Mouse (Mus musculus) heart, adult 2 months (tissue): ENCODE results near the gene Mlip. TPM values are rescaled to one million over a fixed set of nuclear protein-coding genes. Genes with fewer than 3 reads are reported as not detected.
A peak's percentile ranks its signal among the peaks of the same experiment; 100 is the strongest.

Experiments used
- DNase-seq, 2 experiments: peaks; one replicate each; pipeline ENCODE4 v3.0.0; 2021
- H3K27ac ChIP-seq: fragments of 200-600 bp; 2 replicates; pipeline ENCODE4 v1.8.1; 2022
- H3K27me3 ChIP-seq: fragments of 200-500 bp; 2 replicates; pipeline ENCODE4 v1.6.1; 2012; ENCODE audit warnings: mild to moderate bottlenecking, low read length, inconsistent platforms, mixed read lengths; ENCODE audit not compliant: control insufficient read depth, insufficient read depth
- H3K36me3 ChIP-seq: fragments of 200-500 bp; 2 replicates; pipeline ENCODE4 v1.6.1; 2012; ENCODE audit warnings: low read length, inconsistent platforms; ENCODE audit not compliant: control insufficient read depth, insufficient read depth
- H3K4me1 ChIP-seq: fragments of 200-500 bp; 2 replicates; pipeline ENCODE4 v1.6.1; 2011; ENCODE audit warnings: low read length; ENCODE audit not compliant: control insufficient read depth, insufficient read depth
- H3K4me3 ChIP-seq: fragments of 200-600 bp; 2 replicates; pipeline ENCODE4 v1.8.1; 2022
- H3K79me2 ChIP-seq: fragments of 200-500 bp; replicated peaks from 2 replicates; pipeline ENCODE4 v1.6.1; 2012; ENCODE audit warnings: mild to moderate bottlenecking, inconsistent platforms, low read length, moderate library complexity, mixed read lengths; ENCODE audit not compliant: control insufficient read depth, insufficient read depth
- H3K9ac ChIP-seq: fragments of 200-500 bp; 2 replicates; pipeline ENCODE4 v1.6.1; 2012; ENCODE audit warnings: low read depth, mild to moderate bottlenecking, control low read depth, inconsistent platforms, low read length, mixed read lengths
- CTCF ChIP-seq: fragments of 200-600 bp; IDR thresholded peaks from 2 replicates; pipeline ENCODE4 v1.8.1; 2022; ENCODE audit warnings: antibody characterized with exemption, mild to moderate bottlenecking, moderate library complexity
- EP300 ChIP-seq: fragments of 200-500 bp; IDR thresholded peaks from 2 replicates; pipeline ENCODE4 v1.6.1; 2011; ENCODE audit warnings: low read depth, low read length, control low read depth; ENCODE audit not compliant: insufficient read depth
- POLR2A ChIP-seq: fragments of 200-500 bp; IDR thresholded peaks from 2 replicates; pipeline ENCODE4 v1.6.1; 2011; ENCODE audit warnings: mild to moderate bottlenecking, low read depth, low read length, control low read depth; ENCODE audit not compliant: insufficient read depth
- WGBS: fragments of 180-500 bp; shearing (Covaris S2); methylation state at CpG from one replicate; pipeline ENCODE4 v1.1.7; 2018; 5-methylcytosine and 5-hydroxymethylcytosine counted together
- intact Hi-C: fragments of 180-260 bp; cut with DNase I; formaldehyde crosslinking; loops from one replicate; pipeline ENCODE4 v1.15.1; 2025
- long read RNA-seq: library from polyadenylated mRNA; stranded (forward); transcript quantifications from one replicate; pipeline ENCODE4 v2.0.0, GENCODE M21; 2021
- polyA plus RNA-seq: library from polyadenylated mRNA; depleted of rRNA; stranded (reverse); fragments of >200 nt; gene quantifications from 2 replicates; pipeline ENCODE4 v1.2.3, GENCODE M21; 2012; rRNA removed
- total RNA-seq, 2 experiments: library from RNA; stranded (reverse); gene quantifications; 2 replicates each; pipeline ENCODE4 v1.2.3; 2021

Gene Mlip
- total RNA-seq (100 to 1,000 TPM; 128 to 148 TPM), polyA plus RNA-seq (110 and 153 TPM in 2 replicates)
- long read RNA-seq, transcript Mlip-212 (6 exons, 1,019 nt): major isoform, 7 of 70 reads
- long read RNA-seq, transcript Mlip-214 (7 exons, 1,295 nt): major isoform, 7 of 70 reads
- long read RNA-seq, partial matches to known transcripts: 7 of 70 reads
- long read RNA-seq, other reads (novel, unspliced or antisense): 49 of 70 reads

GRCm38 (mm10) chr9:77352432-77353175 is at the start of gene Mlip:
Gene Mlip, minus strand, starts transcription at chr9:77352969.
- H3K27ac ChIP-seq: peak within 1 kb of the TSS; percentile 51
- DNase-seq: peak in 1 of 2 experiments; percentile 40
- H3K27me3 ChIP-seq: no peaks in the 10 kb centered on the region
- 35% methylated on average over 14 of the region's 14 CpGs for WGBS
- H3K4me3 ChIP-seq: peak within 1 kb of the TSS; percentile 23; the same call in 1 of the 2 replicates
- intact Hi-C loops: no loop called here
- 0 out of 2 replicates have a peak, but pooled peaks have one; percentile 55 for TF ChIP-seq EP300
- no peak for TF ChIP-seq CTCF
- TF ChIP-seq POLR2A: no peak
- no peaks in the 10 kb centered on the region for H3K79me2 ChIP-seq
- H3K36me3 ChIP-seq: no peaks in the 10 kb centered on the region
- H3K4me1 ChIP-seq: peaks cover 2% of the 10 kb centered on the region
- no peak within 1 kb of the TSS for H3K9ac ChIP-seq

- TF ChIP-seq CTCF (no peak), POLR2A (no peak), EP300 (no peak)
- Histone ChIP-seq H3K9ac (no peak overlapping the region), H3K4me1 (no peaks in the 10 kb centered on the region), H3K27ac (no peak overlapping the region), H3K79me2 (no peaks in the 10 kb centered on the region), H3K4me3 (no peak overlapping the region), H3K36me3 (no peaks in the 10 kb centered on the region), H3K27me3 (no peaks in the 10 kb centered on the region)
- WGBS: 90% methylated on average over 5 of the region's 5 CpGs
- no peak for DNase-seq
- intact Hi-C loops: no loop called here
Measured at GRCm38 (mm10) chr9:77399801-77400200, 47.0 kb upstream of the Mlip start.

- intact Hi-C loops: no loop called here
- no peak overlapping the region for H3K9ac ChIP-seq
- no peak for TF ChIP-seq CTCF
- no peak for TF ChIP-seq EP300
- TF ChIP-seq POLR2A: no peak
Measured at GRCm38 (mm10) chr9:77398856-77399631, 46.3 kb upstream of the Mlip start.

GRCm38 (mm10) chr9:77397027-77397426 is 44.3 kb upstream of the Mlip start:
- no peaks in the 10 kb centered on the region for H3K36me3 ChIP-seq
- H3K27ac ChIP-seq: no peak overlapping the region
- TF ChIP-seq POLR2A: no peak
- no peak for TF ChIP-seq EP300
- no peak for TF ChIP-seq CTCF
- no peaks in the 10 kb centered on the region for H3K79me2 ChIP-seq
- 70% methylated on average over 4 of the region's 4 CpGs for WGBS
- H3K9ac ChIP-seq: no peak overlapping the region
- intact Hi-C loops: no loop called here
- no peak overlapping the region for H3K4me3 ChIP-seq
- H3K27me3 ChIP-seq: no peaks in the 10 kb centered on the region
- DNase-seq: no peak
- H3K4me1 ChIP-seq: no peaks in the 10 kb centered on the region

More at GRCm38 (mm10) chr9:77398856-77399631, 46.3 kb upstream of the Mlip start:
- DNase-seq: no peak
- H3K36me3 ChIP-seq: no peaks in the 10 kb centered on the region
- WGBS: 72% methylated on average over 13 of the region's 13 CpGs
- no peaks in the 10 kb centered on the region for H3K79me2 ChIP-seq
- H3K4me3 ChIP-seq: no peak overlapping the region
- no peak overlapping the region for H3K27ac ChIP-seq
- no peaks in the 10 kb centered on the region for H3K4me1 ChIP-seq
- no peaks in the 10 kb centered on the region for H3K27me3 ChIP-seq

- Histone ChIP-seq H3K9ac (no peak overlapping the region), H3K4me1 (no peaks in the 10 kb centered on the region), H3K79me2 (no peaks in the 10 kb centered on the region), H3K36me3 (no peaks in the 10 kb centered on the region), H3K27ac (no peak overlapping the region), H3K4me3 (no peak overlapping the region), H3K27me3 (no peaks in the 10 kb centered on the region)
- intact Hi-C loops: no loop called here
- no peak for TF ChIP-seq CTCF
- 90% methylated on average over 10 of the region's 10 CpGs for WGBS
- DNase-seq: no peak
Measured at GRCm38 (mm10) chr9:77391248-77391647, 38.5 kb upstream of the Mlip start.

- Histone ChIP-seq H3K79me2 (no peaks in the 10 kb centered on the region), H3K27me3 (no peaks in the 10 kb centered on the region), H3K27ac (no peak overlapping the region), H3K36me3 (no peaks in the 10 kb centered on the region), H3K4me3 (no peak overlapping the region), H3K9ac (no peak overlapping the region), H3K4me1 (no peaks in the 10 kb centered on the region)
- WGBS: 83% methylated on average over 8 of the region's 8 CpGs
- DNase-seq: no peak
- intact Hi-C loops: loop anchor here (10.0 kb wide), 1 partner anchor 1124 kb away; no protein-coding TSS in a partner anchor
- TF ChIP-seq CTCF (no peak), POLR2A (no peak), EP300 (no peak)
Measured at GRCm38 (mm10) chr9:77388956-77389355, 36.2 kb upstream of the Mlip start.
